Mouse (Mus musculus) CH12.LX (cell line): ENCODE measurements around the gene Arl8a. TPM values are rescaled to one million over a fixed set of nuclear protein-coding genes. Genes with fewer than 3 reads are reported as not detected.

Experiments
- DNase-seq: peaks from one replicate; pipeline ENCODE4 v3.0.0-alpha.2; 2013; ENCODE audit errors: extremely low read depth
- H3K27ac ChIP-seq: 2 replicates; pipeline ENCODE4 v1.5.1; 2012; ENCODE audit warnings: low read depth, mild to moderate bottlenecking, control low read depth, moderate library complexity; ENCODE audit not compliant: insufficient read depth
- H3K27me3 ChIP-seq: replicated peaks from 2 replicates; pipeline ENCODE3; 2012; ENCODE audit warnings: inconsistent platforms
- H3K36me3 ChIP-seq, 2 experiments: replicated peaks in 1 of 2; 2 replicates each; pipeline versions ENCODE3 to v1.6.1; 2012; ENCODE audit warnings: inconsistent platforms in 1 of 2, low read length in 1 of 2, mild to moderate bottlenecking in 1 of 2, mixed read lengths in 1 of 2, moderate library complexity in 1 of 2; ENCODE audit not compliant: control insufficient read depth in 1 of 2, insufficient read depth in 1 of 2
- H3K4me1 ChIP-seq, 2 experiments: 2 replicates each; pipeline ENCODE4 v1.6.1; 2012; ENCODE audit warnings: inconsistent platforms in 1 of 2, moderate library complexity in 1 of 2; ENCODE audit not compliant: insufficient read depth in 2 of 2, control insufficient read depth in 1 of 2
- H3K4me2 ChIP-seq: 2 replicates; pipeline ENCODE4 v1.6.1; 2012; ENCODE audit warnings: low read depth, mild to moderate bottlenecking, control low read depth; ENCODE audit not compliant: poor library complexity, insufficient read depth, severe bottlenecking
- H3K4me3 ChIP-seq, 3 experiments: fragments of 150-350 bp in 1 of 3; sonication (generic) in 1 of 3; replicated peaks in 1 of 3; 2 replicates each; pipeline versions ENCODE3 to v1.5.1; 2011 to 2012; ENCODE audit warnings: low read depth in 2 of 3, low read length in 2 of 3, mild to moderate bottlenecking in 2 of 3, moderate library complexity in 2 of 3, control low read depth in 1 of 3, improper control_type of control experiment in 1 of 3, inconsistent platforms in 1 of 3, mixed read lengths in 1 of 3; ENCODE audit not compliant: poor library complexity in 1 of 3
- H3K79me2 ChIP-seq: replicated peaks from 2 replicates; pipeline ENCODE4 v1.6.1; 2012; ENCODE audit warnings: mild to moderate bottlenecking, moderate library complexity; ENCODE audit not compliant: control insufficient read depth, poor library complexity, insufficient read depth, severe bottlenecking; ENCODE audit errors: extremely low read depth
- H3K9ac ChIP-seq: 2 replicates; pipeline ENCODE4 v1.6.1; 2012; ENCODE audit warnings: low read depth, mild to moderate bottlenecking, control low read depth, moderate library complexity; ENCODE audit not compliant: insufficient read depth
- H3K9me3 ChIP-seq: replicated peaks from 2 replicates; pipeline ENCODE3; 2012; ENCODE audit warnings: low read length, inconsistent platforms, mixed read lengths
- CHD2 ChIP-seq: IDR thresholded peaks from 2 replicates; pipeline ENCODE4 v1.6.1; 2011; ENCODE audit warnings: low read length, improper control_type of control experiment
- ETS1 ChIP-seq: conservative IDR thresholded peaks from 2 replicates; pipeline ENCODE4 v1.6.1; 2012; ENCODE audit warnings: low read depth, mild to moderate bottlenecking, inconsistent platforms, low read length, improper control_type of control experiment, moderate library complexity
- MEF2A ChIP-seq: IDR thresholded peaks from 2 replicates; pipeline ENCODE4 v1.6.1; 2014; ENCODE audit warnings: low read depth, mild to moderate bottlenecking, inconsistent platforms, low read length, improper control_type of control experiment, borderline replicate concordance
- MYC ChIP-seq: IDR thresholded peaks from 2 replicates; pipeline ENCODE4 v1.6.1; 2011; ENCODE audit warnings: low read depth, mild to moderate bottlenecking, improper control_type of control experiment, low read length
- NRF1 ChIP-seq: IDR thresholded peaks from 2 replicates; pipeline ENCODE4 v1.6.1; 2014; ENCODE audit warnings: low read depth, mild to moderate bottlenecking, inconsistent platforms, low read length, improper control_type of control experiment, moderate library complexity
- PAX5 ChIP-seq: IDR thresholded peaks from 2 replicates; pipeline ENCODE4 v1.6.1; 2012; ENCODE audit warnings: low read length, inconsistent platforms, mixed read lengths
- POLR2A ChIP-seq: IDR thresholded peaks from 2 replicates; pipeline ENCODE4 v1.6.1; 2011; ENCODE audit warnings: low read depth, mild to moderate bottlenecking, improper control_type of control experiment, low read length
- SIN3A ChIP-seq: IDR thresholded peaks from 2 replicates; pipeline ENCODE4 v1.6.1; 2012; ENCODE audit warnings: low read length, improper control_type of control experiment, inconsistent platforms
- ZKSCAN1 ChIP-seq: IDR thresholded peaks from 2 replicates; pipeline ENCODE4 v1.6.1; 2012; ENCODE audit warnings: low read depth, inconsistent platforms, low read length, improper control_type of control experiment, borderline replicate concordance
- dilution Hi-C: fragments of 300-500 bp; cut with MboI; formaldehyde crosslinking; loops from 2 replicates; pipeline ENCODE4 v1.14.3; 2020; ENCODE audit warnings: low sequenced_read_pairs; ENCODE audit not compliant: extremely low pct_unique_long_range_greater_than_20kb, extremely low pct_ligation_motif_present
- in situ Hi-C: fragments of 300-500 bp; cut with MboI; formaldehyde crosslinking; loops from 3 replicates; pipeline ENCODE4 v1.14.3; 2019; ENCODE audit warnings: low sequenced_read_pairs, low pct_ligation_motif_present, low pct_unique_long_range_greater_than_20kb, mixed read lengths
- polyA plus RNA-seq: library from polyadenylated mRNA; unstranded; fragments of >175 nt; gene quantifications from 2 replicates; pipeline ENCODE4 v1.2.1, GENCODE M21; 2012; ENCODE audit warnings: low read depth; ENCODE audit not compliant: insufficient read length
- total RNA-seq, 2 experiments: library from RNA; depleted of rRNA; stranded (reverse); fragments of 300-350 nt in 1 of 2; fragments of >200 nt in 1 of 2; gene quantifications; 2 replicates each; pipeline ENCODE4 v1.2.3; 2012 to 2014

Arl8a gene
- 8.5 and 10.9 TPM in 2 replicates for total RNA-seq (2012; rRNA removed)
- total RNA-seq (2014; rRNA removed), result 4.2 and 4.7 TPM in 2 replicates
- 42.1 and 52.7 TPM in 2 replicates for polyA plus RNA-seq

GRCm38 (mm10) chr1:135146077-135146945 is at the start of gene Arl8a:
Gene Arl8a, plus strand, starts transcription at chr1:135146824.
- dilution Hi-C loops (no loop called here), in situ Hi-C loops (no loop called here)
- TF ChIP-seq PAX5, result no peak
- TF ChIP-seq NRF1, result 0 out of 2 replicates have a peak, but pooled peaks have one; percentile 16
- peak; percentile 18; the same call in 1 of the 2 replicates for TF ChIP-seq MEF2A
- no peak for TF ChIP-seq MYC
- 0 out of 2 replicates have a peak, but pooled peaks have one; percentile 15 for TF ChIP-seq CHD2
- TF ChIP-seq POLR2A, result peak; percentile 32
- Histone ChIP-seq H3K4me1 (peaks cover 10 to 67% of the 10 kb centered on the region in 2 experiments), H3K4me2 (peak within 1 kb of the TSS; percentile 88), H3K9me3 (no peaks in the 10 kb centered on the region), H3K9ac (peak within 1 kb of the TSS; percentile 67), H3K4me3 (peak within 1 kb of the TSS; percentile 79 to 86 (median 82)), H3K36me3 (peaks cover 29 to 66% of the 10 kb centered on the region in 2 experiments), H3K79me2 (peaks cover 14% of the 10 kb centered on the region), H3K27ac (peak within 1 kb of the TSS; percentile 34), H3K27me3 (no peaks in the 10 kb centered on the region)
- no peak for DNase-seq

GRCm38 (mm10) chr1:135097441-135097840 is 49.2 kb upstream of the Arl8a start:
- Histone ChIP-seq H3K36me3 (no peaks in the 10 kb centered on the region), H3K4me2 (no peak overlapping the region), H3K9ac (no peak overlapping the region), H3K9me3 (no peaks in the 10 kb centered on the region), H3K4me3 (no peak overlapping the region), H3K4me1 (peaks cover 8 to 28% of the 10 kb centered on the region in 2 experiments), H3K79me2 (no peaks in the 10 kb centered on the region), H3K27ac (no peak overlapping the region), H3K27me3 (peaks cover 48% of the 10 kb centered on the region)
- no peak for DNase-seq
- dilution Hi-C loops, result no loop called here
- TF ChIP-seq ZKSCAN1, result peak; percentile 75
- TF ChIP-seq ETS1, result no peak
- in situ Hi-C loops, result no loop called here

- Histone ChIP-seq H3K4me1 (peaks cover 8 to 28% of the 10 kb centered on the region in 2 experiments), H3K4me2 (no peak overlapping the region), H3K36me3 (no peaks in the 10 kb centered on the region), H3K4me3 (no peak overlapping the region), H3K9ac (no peak overlapping the region), H3K27ac (no peak overlapping the region), H3K27me3 (peaks cover 54% of the 10 kb centered on the region), H3K9me3 (no peaks in the 10 kb centered on the region), H3K79me2 (no peaks in the 10 kb centered on the region)
- in situ Hi-C loops, result no loop called here
- no peak for TF ChIP-seq SIN3A
- no peak for DNase-seq
- dilution Hi-C loops, result no loop called here
Observed at GRCm38 (mm10) chr1:135098441-135098840, 48.2 kb upstream of the Arl8a start.
